Mouse (Mus musculus) stomach, postnatal 0 days (tissue): ENCODE results near the gene Jph2. TPM values are rescaled to one million over a fixed set of nuclear protein-coding genes. Genes with fewer than 3 reads are reported as not detected.
A peak's percentile ranks its signal among the peaks of the same experiment; 100 is the strongest.

ENCODE experiments used
- ATAC-seq: fragments of 200-750 bp; cut with Nextera tagmentation; 2 replicates; pipeline ENCODE4 v1.8.0; 2017; ENCODE audit not compliant: low FRiP score, low TSS enrichment
- DNase-seq: peaks from one replicate; pipeline ENCODE4 v3.0.0-alpha.2; 2016; ENCODE audit warnings: low spot score
- H3K27ac ChIP-seq: fragments of 300-500 bp; sonication (generic); replicated peaks from 2 replicates; pipeline ENCODE4 v1.5.1; 2014; ENCODE audit warnings: mild to moderate bottlenecking, control low read depth
- H3K27me3 ChIP-seq: fragments of 300-500 bp; sonication (generic); 2 replicates; pipeline ENCODE4 v1.6.1; 2014; ENCODE audit warnings: low read length; ENCODE audit not compliant: control insufficient read depth, insufficient read depth
- H3K36me3 ChIP-seq: fragments of 300-500 bp; sonication (generic); 2 replicates; pipeline ENCODE4 v1.6.1; 2014; ENCODE audit warnings: low read length, mixed read lengths; ENCODE audit not compliant: control insufficient read depth, insufficient read depth
- H3K4me1 ChIP-seq: fragments of 300-500 bp; sonication (generic); replicated peaks from 2 replicates; pipeline ENCODE4 v1.6.1; 2014; ENCODE audit warnings: antibody characterized with exemption; ENCODE audit not compliant: control insufficient read depth, insufficient read depth
- H3K4me2 ChIP-seq: fragments of 300-500 bp; sonication (generic); replicated peaks from 2 replicates; pipeline ENCODE4 v1.6.1; 2014; ENCODE audit warnings: low read depth, mild to moderate bottlenecking, control low read depth, moderate library complexity
- H3K4me3 ChIP-seq: fragments of 300-500 bp; sonication (generic); 2 replicates; pipeline ENCODE4 v1.5.1; 2014; ENCODE audit warnings: low read depth, low read length, control low read depth
- H3K9ac ChIP-seq: fragments of 300-500 bp; sonication (generic); 2 replicates; pipeline ENCODE4 v1.6.1; 2014; ENCODE audit warnings: mild to moderate bottlenecking, low read length, control low read depth, mixed read lengths
- H3K9me3 ChIP-seq: fragments of 300-500 bp; sonication (generic); 2 replicates; pipeline ENCODE4 v1.6.1; 2016; ENCODE audit warnings: low read length; ENCODE audit not compliant: control insufficient read depth
- CTCF ChIP-seq: IDR thresholded peaks from 2 replicates; pipeline ENCODE4 v1.5.1; 2016; ENCODE audit warnings: antibody characterized with exemption, low read depth, mild to moderate bottlenecking, moderate library complexity
- EP300 ChIP-seq: optimal IDR thresholded peaks from 2 replicates; pipeline ENCODE3; 2016; ENCODE audit warnings: antibody characterized with exemption
- WGBS: fragments of 180-500 bp; shearing (Covaris S2); extraction: QIAGEN DNeasy Blood & Tissue Kit; methylation state at CpG from one replicate; pipeline ENCODE4 v1.1.7; 2014; 5-methylcytosine and 5-hydroxymethylcytosine counted together
- polyA plus RNA-seq: library from polyadenylated mRNA; unstranded; fragments of >200 nt; fragmentation: Nextera tagmentation; extraction: Ambion mirVana; gene quantifications from 2 replicates; pipeline ENCODE4 v1.2.1, GENCODE M21; 2015

Jph2 gene
- polyA plus RNA-seq, 1 experiment from 2014 or later: 13.9 TPM

DNA sequence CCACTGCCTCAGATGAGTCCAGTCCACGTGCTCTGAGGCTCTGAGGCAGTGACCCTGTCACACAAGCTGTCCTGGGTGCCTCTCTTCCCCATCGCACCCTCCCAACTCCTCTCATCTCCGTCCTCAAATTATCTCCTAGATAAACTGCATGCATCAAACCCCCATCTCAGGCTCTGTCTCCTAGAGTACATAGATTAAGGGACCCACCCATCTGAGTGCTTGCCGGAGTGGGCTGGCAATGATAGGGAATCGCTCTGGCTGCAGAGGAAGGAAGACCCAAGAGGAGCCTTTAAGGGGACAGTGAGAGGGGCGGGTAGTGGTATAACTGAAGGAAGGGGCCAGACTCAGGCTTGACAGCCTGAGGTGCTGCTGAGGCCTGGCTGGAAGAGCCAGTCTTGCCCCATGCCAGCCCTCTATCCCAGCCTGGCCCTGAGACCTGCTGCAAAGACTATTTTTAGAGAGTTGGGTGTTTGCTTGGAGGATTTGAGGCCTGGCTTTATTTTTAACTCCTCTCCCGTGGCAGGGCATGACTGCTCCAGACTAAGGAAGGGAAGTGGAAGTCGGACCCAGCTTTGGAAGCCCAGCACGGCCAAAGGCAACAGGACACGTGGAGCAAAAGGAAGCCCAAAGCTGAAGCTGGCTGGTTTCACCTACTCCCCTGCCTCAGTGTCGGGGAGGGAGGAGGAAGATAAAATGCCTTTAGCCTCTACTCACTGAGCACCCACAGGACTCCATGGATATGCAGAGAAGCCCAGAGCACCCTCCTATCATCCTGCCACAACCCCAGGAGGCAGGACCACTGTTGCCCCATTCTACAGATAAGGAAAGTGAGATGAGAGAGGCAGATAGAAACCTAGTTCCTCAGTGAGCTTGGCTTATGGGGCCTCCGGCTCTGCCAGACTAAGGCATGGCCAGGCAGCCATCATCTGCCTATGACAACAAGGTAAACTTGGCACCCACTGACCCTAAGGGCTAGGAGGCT lies 34.6 kb downstream of the Jph2 start:
- WGBS: 44% methylated on average over 12 of the region's 12 CpGs
- H3K4me3 ChIP-seq: no peak overlapping the region
- no peak overlapping the region for H3K4me2 ChIP-seq
- ATAC-seq (no peak), DNase-seq (no peak)
- H3K36me3 ChIP-seq: no peaks in the 10 kb centered on the region
- H3K9me3 ChIP-seq: no peaks in the 10 kb centered on the region
- no peak for TF ChIP-seq CTCF
- no peak for TF ChIP-seq EP300
- H3K27ac ChIP-seq: peak overlapping the region; percentile 65
- 0 out of 2 replicates have a peak, but pooled peaks cover 2% of the 10 kb centered on the region for H3K4me1 ChIP-seq
- no peaks in the 10 kb centered on the region for H3K27me3 ChIP-seq
- H3K9ac ChIP-seq: 0 out of 2 replicates have a peak overlapping the region, but pooled peaks have one; percentile 23

DNA sequence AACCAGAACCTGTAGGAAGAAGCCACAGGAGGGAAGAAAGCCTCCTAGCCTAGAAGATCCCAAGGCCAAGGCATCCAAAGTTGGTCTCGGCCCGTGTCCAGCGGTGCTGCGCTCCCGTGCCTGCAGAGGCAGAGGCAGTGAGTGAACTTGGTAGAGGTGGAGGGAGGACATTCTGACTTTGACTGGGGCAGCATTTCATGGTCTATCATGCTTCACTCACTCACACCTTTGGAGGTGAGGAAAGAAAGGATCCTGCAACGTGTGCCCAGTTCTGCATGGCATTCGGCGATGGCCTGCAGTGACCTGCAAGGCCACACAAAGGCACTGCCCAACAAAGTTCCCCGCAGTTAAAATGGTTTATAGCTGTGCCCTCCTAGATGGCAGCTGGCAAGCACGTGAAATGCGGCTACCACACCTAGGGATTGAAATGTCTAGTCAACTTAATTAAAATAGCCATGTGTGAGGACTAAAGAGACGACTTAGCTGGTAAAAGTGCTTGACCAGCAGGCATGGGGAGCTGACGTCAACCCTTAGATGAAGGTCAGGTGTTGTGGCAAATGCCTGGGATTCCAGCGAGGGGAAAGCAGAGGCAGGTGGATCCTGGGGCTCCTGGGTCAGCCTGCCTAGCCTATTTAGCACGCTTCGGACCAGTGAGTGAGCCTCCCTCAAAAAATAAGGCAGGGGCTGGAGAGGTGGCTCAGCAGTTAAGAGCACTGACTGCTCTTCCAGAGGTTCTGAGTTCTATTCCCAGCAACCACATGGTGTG lies 36.8 kb downstream of the Jph2 start:
- no peak overlapping the region for H3K4me3 ChIP-seq
- no peaks in the 10 kb centered on the region for H3K36me3 ChIP-seq
- ATAC-seq: no peak
- no peaks in the 10 kb centered on the region for H3K9me3 ChIP-seq
- no peaks in the 10 kb centered on the region for H3K27me3 ChIP-seq
- 77% methylated on average over 16 of the region's 16 CpGs for WGBS
- no peak for DNase-seq
- H3K9ac ChIP-seq: no peak overlapping the region
- no peak overlapping the region for H3K27ac ChIP-seq
- TF ChIP-seq CTCF: no peak
- TF ChIP-seq EP300: no peak
- no peak overlapping the region for H3K4me2 ChIP-seq
- H3K4me1 ChIP-seq: 0 out of 2 replicates have a peak, but pooled peaks cover 2% of the 10 kb centered on the region

DNA sequence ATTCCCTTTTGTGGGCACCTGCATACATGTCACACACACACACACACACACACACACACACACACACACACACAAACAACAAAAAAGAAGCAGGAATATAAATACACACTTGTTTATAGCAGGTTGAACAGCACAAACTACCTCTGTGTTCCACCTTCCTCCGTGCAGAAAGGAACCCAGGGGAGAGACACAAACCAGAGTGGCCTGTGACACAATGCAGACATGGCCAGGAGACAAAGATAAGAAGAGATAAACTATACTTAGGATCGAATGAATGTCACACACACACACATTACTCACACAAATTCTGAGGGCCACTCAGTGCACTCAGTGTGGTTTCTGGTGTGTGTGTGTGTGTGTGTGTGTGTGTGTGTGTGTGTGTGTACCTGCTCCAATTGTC lies 38.5 kb downstream of the Jph2 start:
- H3K4me2 ChIP-seq: no peak overlapping the region
- no peaks in the 10 kb centered on the region for H3K36me3 ChIP-seq
- 24% methylated on average over 2 of the region's 2 CpGs for WGBS
- DNase-seq (no peak), ATAC-seq (no peak)
- TF ChIP-seq CTCF: no peak
- TF ChIP-seq EP300: no peak
- no peak overlapping the region for H3K9ac ChIP-seq
- no peak overlapping the region for H3K4me3 ChIP-seq
- H3K9me3 ChIP-seq: no peaks in the 10 kb centered on the region
- no peaks in the 10 kb centered on the region for H3K4me1 ChIP-seq
- H3K27ac ChIP-seq: no peak overlapping the region
- H3K27me3 ChIP-seq: no peaks in the 10 kb centered on the region

DNA sequence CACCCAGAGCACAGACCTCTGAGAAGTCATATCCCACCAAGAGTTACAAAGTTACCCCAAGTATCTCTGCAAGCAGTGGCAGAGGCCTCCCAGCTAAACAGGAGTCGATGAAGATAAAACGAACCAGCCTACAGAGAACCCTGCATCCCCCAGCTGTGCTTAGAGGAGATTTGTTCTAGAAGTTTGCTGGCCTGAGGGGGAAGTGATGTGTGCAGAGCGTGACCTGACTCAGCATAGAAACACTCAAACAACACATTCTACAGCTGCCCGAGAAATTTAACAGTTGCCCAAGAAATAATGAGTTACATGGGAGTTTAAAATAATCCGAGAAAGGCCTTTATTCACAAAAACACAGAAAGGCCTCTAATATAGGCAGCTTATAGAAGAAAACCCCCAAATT lies 39.1 kb downstream of the Jph2 start:
- H3K36me3 ChIP-seq: no peaks in the 10 kb centered on the region
- DNase-seq: no peak
- H3K4me1 ChIP-seq: no peaks in the 10 kb centered on the region
- H3K4me3 ChIP-seq: no peak overlapping the region
- H3K4me2 ChIP-seq: no peak overlapping the region
- 40% methylated on average over 5 of the region's 5 CpGs for WGBS
- TF ChIP-seq EP300: no peak
- TF ChIP-seq CTCF: no peak
- H3K9ac ChIP-seq: no peak overlapping the region
- H3K9me3 ChIP-seq: no peaks in the 10 kb centered on the region
- H3K27me3 ChIP-seq: no peaks in the 10 kb centered on the region
- no peak overlapping the region for H3K27ac ChIP-seq
- ATAC-seq: no peak

DNA sequence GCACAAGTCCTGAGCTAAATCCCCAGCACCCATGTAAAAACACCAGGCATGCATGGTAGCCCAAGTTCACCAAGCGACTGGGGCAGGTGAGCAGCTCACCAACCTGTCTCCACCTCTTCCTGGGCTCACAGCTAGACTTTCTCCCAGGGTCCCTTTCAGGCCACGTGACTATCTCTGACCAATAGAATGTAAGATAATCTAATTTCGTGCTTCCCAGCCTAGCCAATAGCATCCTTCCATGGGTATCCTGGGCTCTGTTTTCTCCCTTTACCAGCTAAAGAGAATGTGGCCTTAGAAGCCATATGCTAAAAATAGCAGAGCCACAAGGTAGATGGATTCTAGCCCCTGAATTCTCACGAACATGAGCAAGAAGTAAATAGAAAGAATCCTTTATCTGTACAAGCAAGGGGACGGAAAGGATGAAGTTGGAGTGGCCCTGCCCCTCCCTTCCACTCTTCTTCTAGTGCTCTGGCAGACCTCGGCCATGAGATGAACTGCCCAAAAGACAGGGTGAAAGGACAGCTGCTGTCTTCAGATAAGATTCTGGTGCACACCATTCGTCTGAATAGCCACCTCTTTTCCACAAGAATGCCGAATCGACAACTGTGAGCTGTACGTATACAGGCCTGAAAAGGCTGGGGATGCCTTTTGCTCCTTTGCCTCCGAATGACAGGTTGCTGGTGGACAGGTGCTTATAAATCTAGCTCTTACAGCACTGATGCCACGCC lies 41.5 kb downstream of the Jph2 start:
- Histone ChIP-seq H3K4me1 (no peaks in the 10 kb centered on the region), H3K4me3 (no peak overlapping the region), H3K4me2 (no peak overlapping the region), H3K36me3 (no peaks in the 10 kb centered on the region), H3K27ac (no peak overlapping the region), H3K9ac (no peak overlapping the region), H3K9me3 (no peaks in the 10 kb centered on the region), H3K27me3 (no peaks in the 10 kb centered on the region)
- TF ChIP-seq EP300 (no peak), CTCF (no peak)
- ATAC-seq (no peak), DNase-seq (no peak)
- 76% methylated on average over 12 of the region's 12 CpGs for WGBS
